Mouse (Mus musculus): ENCODE measurements at regions not wholly inside any gene's neighbourhood (a gene's known extent, or its start where the extent isn't known, plus 50 kb on each side); places are given as distances from the start of the nearest gene placed in this dataset.

DNA sequence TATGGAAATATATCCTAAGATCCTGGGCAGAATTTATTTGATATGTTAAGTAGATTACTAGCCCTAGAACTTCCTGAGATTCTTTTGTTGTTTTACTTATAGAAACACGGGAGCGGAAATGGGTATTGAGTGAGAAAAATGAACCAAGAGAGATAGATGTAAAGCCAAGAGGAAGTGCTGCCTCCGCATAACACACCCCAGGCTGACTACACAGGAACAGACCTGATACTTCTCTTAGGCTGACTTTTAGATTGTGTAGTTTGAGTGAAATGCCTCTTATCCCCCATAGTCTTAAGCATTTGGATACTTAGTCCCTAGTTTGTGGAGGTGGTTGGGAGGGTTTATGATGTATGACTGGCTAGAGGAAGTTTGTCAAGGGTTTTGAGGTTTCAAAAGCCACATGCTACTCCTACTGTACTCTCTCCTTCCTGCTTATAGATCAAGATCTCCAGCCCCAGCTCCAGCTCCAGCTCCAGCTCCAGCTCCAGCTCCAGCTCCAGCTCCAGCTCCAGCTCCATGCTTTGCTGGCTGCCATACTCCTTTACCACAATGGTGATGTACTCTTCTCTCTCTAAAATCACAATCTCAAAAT is 210.0 kb upstream of the Nrp1 start:
- DNase-seq: no peak

GRCm38 (mm10) chr8:128155604-128156003 is 202.8 kb upstream of the Nrp1 start:
- DNase-seq: no peak

DNA sequence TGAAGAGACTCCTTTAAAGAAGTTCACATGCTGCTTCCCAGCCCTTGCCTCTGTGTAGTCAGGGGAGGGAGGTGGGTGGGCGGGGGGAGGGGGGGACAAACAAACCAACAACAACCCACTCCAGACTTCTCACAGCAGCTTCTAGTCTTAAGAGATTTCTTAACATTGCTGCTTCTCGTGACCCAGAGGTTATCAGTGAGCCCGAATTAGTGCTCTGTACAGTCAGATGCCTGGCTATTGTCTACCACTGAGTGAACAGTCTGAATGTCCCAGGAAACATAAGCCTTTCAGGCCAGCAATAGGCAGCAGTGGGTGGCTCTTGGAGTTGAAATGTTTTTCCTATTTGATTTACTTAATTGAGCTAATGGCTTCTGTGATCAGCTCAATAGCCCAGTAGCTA is 202.2 kb upstream of the Nrp1 start:
- DNase-seq: no peak

DNA sequence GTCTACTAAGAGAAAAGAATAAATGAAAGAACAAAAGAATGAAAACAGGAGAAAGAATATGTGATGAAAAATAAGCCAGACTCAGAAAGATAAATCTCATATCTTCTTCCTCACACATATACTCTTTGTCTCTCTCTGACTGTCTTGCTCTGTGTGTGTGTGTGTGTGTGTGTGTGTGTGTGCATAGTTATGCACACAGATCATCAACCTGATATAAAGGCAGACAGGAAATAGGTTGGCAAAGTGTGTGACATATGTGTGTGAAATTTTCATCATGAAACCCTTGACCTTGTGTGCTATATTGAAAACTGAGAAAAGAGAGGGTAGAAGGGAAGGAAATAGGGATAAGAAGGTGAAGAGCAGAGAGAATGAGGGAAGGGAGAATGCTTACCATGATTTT is 195.5 kb upstream of the Nrp1 start:
- DNase-seq: no peak

- no peak for DNase-seq
Measured at GRCm38 (mm10) chr8:128164976-128165375, 193.4 kb upstream of the Nrp1 start.

- DNase-seq: no peak
Measured at GRCm38 (mm10) chr8:128165591-128165990, 192.8 kb upstream of the Nrp1 start.

DNA sequence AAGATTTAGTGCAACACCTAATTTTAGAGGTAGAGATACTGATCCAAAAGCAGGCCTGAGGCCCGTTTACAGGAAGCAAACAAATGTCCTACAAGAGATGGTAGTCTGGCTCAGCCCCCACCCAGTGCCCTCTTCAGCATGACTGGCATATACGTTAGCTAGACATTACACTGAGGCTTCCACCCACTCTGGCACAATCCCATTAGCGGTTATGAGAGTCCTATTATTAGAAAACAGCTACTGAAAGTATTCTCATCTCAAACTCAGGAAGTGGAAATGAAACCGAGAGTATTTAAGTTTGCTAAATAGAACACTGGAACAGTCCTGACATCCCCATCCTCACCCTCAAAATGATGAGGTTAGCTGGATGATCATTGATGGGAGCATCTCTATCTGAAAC is 192.3 kb upstream of the Nrp1 start:
- DNase-seq: no peak

DNA sequence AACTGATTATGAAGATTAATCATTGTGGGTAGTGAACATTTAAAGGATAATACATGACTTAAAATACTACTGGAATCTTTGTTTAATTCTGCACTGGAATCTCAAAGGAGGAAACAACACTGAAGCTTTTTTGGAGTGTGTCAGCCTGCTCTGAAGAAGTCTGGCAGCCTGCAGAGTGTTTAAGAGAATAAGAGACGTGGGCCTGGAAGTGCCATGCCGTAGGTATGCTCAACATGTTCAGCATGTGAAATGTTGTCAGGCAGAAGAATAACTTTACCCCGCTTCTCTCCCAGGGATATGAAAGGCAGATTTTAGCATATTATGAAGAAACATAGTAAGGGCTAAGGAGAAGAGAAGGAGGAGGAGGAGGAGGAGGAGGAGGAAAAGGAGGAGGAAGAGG is 189.6 kb upstream of the Nrp1 start:
- no peak for DNase-seq

- peak; percentile 49 for DNase-seq
Measured at GRCm38 (mm10) chr8:128171116-128171515, 187.3 kb upstream of the Nrp1 start.

DNA sequence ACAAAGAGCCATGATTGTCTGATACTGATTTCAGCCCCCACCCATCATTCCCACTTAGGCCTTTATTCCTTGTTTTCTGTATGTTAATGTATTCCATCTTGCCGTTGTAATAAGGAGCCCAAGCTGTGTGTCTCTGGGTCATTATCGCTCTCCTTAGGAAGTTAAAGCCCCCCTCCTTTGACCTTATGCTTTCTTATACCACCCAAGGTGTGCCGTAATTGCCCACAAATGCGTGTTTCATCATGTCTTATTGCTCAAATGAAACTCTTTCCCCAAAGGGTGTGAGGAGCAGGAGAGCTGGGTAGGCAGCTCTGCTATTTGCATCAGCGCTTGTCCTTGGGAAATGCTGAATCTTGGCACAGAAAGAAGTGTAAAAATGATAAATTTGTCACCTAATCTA is 178.2 kb upstream of the Nrp1 start:
- DNase-seq: no peak

- DNase-seq: no peak
Measured at GRCm38 (mm10) chr8:128183081-128183480, 175.3 kb upstream of the Nrp1 start.

GRCm38 (mm10) chr8:128188321-128188720 is 170.1 kb upstream of the Nrp1 start:
- no peak for DNase-seq

GRCm38 (mm10) chr8:128193293-128193887 is 165.0 kb upstream of the Nrp1 start:
- no peak for DNase-seq

- no peak for DNase-seq
Measured at GRCm38 (mm10) chr8:128200815-128201214, 157.6 kb upstream of the Nrp1 start.

GRCm38 (mm10) chr8:128201635-128202034 is 156.8 kb upstream of the Nrp1 start:
- DNase-seq: no peak

GRCm38 (mm10) chr8:128202158-128202886 is 156.1 kb upstream of the Nrp1 start:
- DNase-seq: no peak

- DNase-seq: no peak
Measured at GRCm38 (mm10) chr8:128204803-128205202, 153.6 kb upstream of the Nrp1 start.

DNA sequence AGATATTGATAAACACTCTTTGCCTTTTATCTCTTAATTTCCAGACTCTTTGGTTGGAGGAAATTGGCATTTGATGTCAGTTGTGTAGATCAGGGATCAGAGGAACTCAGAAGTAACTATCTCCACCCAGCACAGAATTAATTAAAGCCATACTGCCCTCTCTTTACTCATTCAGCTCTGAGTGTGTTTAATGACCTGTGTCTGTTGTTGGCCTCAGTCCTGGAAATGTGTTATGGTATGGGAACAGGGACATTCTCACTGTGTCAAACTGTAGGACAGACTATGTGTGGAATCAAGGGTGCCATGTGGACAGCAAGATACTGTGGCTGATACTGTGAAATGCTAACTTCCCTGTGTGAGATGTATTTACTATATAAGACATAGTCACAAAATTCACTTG is 151.3 kb upstream of the Nrp1 start:
- no peak for DNase-seq

GRCm38 (mm10) chr8:128210761-128211160 is 147.6 kb upstream of the Nrp1 start:
- no peak for DNase-seq

DNA sequence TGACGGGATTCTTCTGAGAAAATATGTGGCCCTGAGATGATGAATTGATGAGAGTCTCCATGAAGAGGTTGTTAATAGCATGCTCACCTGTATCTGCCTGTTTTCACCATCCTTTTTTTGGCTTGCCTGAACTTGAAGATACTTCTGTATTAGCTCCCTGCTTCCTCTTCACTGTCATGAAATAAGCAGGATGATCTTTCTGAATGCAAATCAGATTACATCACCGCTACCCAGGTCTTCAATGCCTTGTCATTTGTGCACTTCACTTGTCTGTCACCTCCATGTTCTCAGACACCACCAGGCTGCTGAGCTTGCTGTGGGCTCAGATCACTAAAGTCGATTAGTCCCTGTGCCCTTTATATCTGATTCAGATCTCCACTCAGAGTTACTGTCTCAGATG is 146.2 kb upstream of the Nrp1 start:
- no peak for DNase-seq

- DNase-seq: no peak
Measured at GRCm38 (mm10) chr8:128214256-128214655, 144.1 kb upstream of the Nrp1 start.

- no peak for DNase-seq
Measured at GRCm38 (mm10) chr8:128218886-128219285, 139.5 kb upstream of the Nrp1 start.

- peak; percentile 86 for DNase-seq
Measured at GRCm38 (mm10) chr8:128219539-128219938, 138.9 kb upstream of the Nrp1 start.

DNA sequence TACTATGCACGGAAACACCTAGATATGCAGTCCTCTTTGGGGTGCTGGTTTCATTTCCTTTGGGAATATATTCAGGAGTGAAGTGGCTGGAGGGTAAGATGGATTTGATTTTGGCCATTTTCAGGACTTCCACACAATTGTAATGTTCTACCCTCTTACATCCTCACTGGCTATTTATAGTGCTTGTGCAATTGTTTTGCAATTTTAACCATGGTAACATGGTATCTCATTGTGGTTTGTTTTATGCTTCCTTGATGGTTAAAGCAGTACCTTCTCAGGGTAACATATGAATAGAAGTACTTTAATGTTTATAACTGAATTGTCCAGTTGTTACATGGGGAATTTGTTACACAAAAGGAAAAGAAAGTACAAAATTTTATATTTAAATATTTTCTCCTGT is 135.3 kb upstream of the Nrp1 start:
- DNase-seq: no peak

Measured in adrenal gland, adult 2 months (tissue).